Mouse (Mus musculus) brain, adult 2 months (tissue): ENCODE measurements around the gene Hoxc11.

Experiments used
- DNase-seq: peaks from one replicate; pipeline ENCODE4 v3.0.0; 2011; ENCODE audit warnings: low read depth, low spot score

Hoxc11 gene

DNA sequence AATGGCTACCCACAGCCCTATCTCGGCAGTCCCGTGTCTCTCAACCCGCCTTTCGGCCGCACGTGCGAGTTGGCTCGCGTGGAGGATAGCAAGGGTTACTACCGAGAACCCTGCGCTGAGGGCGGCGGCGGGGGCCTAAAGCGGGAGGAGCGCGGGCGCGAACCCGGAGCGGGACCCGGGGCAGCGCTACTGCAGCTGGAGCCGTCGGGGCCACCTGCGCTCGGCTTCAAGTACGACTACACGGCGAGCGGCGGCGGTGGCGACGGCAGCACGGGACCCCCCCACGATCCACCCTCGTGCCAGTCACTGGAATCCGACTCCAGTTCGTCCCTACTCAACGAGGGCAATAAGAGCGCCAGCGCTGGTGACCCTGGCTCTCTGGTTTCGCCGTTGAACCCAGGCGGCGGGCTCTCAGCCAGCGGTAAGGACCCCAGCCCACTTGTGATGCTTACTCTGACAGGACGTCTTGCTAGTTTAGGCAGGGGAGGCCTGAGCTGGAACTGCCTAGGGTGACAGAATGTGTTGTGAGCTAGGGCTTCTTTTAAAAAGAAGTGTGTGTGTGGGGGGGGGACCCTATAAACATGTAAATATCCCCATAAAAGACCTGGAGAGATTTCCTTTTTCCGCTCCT, 17.1 kb upstream of the Hoxc11 start:
- no peak for DNase-seq

- no peak for DNase-seq
Measured at GRCm38 (mm10) chr15:102939256-102940155, 14.7 kb upstream of the Hoxc11 start.

- no peak for DNase-seq
Measured at GRCm38 (mm10) chr15:102942739-102943467, 11.3 kb upstream of the Hoxc11 start.

DNA sequence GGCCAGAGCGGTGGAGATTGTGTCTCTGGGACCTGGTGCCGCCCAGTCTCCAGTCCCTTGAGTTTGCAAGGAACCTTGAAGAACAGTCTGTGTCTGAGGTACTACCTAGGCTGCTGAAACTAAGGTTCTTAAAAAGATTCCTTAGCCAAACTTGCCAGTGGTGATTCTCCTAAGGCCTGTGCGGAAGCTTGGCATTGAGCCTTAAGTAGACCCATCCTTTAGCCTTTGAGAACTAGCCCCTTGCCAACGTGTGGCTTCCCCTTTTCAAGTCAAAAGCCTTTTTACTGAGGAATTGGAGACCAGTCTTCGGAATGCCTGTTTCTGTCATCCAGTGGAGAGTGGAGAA, 10.8 kb upstream of the Hoxc11 start:
- DNase-seq: no peak

DNA sequence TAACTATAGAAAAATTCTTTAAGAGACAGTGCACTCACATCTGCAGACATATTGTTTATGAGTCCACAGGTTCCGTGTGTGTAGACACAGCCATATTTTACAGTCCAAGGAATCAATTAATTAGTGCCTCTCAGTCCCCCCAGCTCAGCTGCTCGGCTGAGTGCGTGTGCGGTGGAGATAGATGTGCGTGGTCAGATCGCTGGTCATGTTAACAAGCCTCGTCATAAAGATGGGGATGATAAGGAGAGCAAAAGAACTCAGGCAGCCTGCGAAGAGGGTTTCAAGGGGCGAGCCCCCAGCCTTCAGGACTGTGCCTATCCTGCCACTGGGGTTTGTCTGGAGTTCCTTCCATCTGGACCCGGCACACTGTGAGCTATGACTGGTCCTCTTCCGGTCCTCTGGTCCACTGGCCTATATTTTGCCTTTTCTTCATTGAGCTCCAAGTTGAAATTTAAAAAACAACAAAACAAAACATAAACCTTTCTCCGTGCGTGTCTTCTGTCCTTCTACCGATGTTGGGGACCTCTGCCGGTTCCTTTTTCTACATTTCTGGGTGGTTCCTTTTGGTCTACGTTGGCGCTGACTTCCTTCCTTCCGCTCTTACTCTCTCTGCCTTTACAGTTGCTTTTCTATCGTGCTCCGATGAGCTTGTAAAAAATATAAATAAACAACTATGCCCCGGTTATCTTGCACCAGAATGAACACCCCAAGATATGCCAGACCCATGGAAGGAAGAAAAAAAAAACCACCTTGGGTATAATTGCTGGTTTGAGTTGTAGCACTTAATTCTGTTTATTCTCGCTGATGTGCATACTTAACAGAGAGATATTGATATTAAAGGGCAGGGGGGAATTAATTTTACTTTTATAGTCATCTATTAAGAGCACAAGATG, 8.8 kb upstream of the Hoxc11 start:
- DNase-seq: no peak

- DNase-seq: no peak
Measured at GRCm38 (mm10) chr15:102947276-102947675, 7.0 kb upstream of the Hoxc11 start.

DNA sequence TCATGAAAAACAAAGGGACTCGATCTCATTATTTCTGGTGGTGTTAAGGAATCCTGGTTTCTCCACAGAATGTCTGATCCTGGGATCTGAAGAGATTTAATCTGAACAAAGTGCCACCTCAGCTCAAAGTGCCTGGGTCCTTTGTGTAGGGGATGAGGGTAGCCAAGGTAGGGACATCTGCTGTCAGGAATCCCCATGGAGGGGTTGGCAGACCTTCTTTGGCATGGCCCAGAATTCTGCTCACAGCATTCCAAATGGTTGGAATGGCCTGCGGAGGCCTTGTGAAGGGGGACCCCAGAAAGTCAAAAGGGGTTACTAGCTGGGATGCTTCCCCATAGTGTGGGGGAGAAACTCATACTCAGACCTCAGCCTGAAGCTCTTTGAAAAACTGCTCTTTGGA, 5.4 kb upstream of the Hoxc11 start:
- DNase-seq: no peak

GRCm38 (mm10) chr15:102949696-102950095, 4.5 kb upstream of the Hoxc11 start:
- no peak for DNase-seq

DNA sequence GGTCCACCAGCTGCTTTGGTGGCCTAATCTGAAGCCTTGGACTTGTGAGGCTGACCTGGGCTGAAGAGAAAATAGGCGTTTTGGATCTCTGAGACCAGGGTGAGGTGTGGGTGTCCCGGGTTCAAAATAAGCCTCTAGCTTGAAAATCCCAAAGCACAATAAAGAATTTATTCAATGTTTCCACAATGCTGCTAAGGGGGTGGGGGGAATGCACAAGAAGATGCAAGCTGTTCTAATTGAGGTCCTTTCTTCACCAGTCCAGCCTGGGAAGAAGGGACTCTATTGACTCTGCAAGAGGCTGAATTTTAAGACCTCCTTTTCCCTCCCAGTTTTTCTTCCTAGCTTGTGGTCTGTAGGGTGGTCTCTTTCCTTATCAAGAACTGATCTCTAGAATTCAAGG, 3.4 kb upstream of the Hoxc11 start:
- DNase-seq: no peak

DNA sequence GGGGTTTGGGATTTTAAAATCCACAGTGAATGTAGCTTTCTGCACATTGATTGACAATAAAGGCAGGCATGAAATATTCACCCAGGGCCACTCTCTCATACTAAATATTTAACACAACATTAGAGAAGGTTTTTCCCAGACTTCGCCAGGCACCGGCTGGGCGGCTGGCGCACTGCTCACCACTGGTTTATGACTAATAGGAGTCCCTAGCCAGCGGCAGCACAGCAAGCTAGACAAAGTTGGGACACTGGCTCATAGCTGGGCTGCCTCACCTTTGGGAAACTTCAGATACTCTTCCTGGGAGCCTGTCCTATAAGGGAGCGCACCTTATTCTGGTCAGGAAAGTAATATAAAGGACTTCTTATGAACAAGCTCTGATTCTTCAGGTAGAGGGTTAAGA, 666 bp upstream of the Hoxc11 start:
- no peak for DNase-seq

DNA sequence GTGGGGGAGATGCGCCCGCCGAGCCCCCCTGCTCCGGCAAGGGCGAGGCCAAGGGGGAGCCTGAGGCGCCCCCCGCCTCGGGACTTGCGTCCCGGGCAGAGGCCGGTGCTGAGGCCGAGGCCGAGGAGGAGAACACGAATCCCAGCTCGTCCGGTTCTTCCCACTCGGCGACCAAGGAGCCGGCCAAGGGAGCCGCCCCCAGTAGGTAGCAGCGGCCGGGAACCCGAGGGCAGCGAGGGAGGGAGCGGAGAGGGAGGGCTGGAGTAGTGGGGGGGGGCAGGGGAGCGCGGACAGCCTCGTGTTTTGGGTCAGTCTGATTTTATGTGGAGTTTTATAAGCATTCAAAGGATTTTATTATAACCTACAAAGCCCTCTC, 768 bp downstream of the Hoxc11 start:
- DNase-seq: no peak

DNA sequence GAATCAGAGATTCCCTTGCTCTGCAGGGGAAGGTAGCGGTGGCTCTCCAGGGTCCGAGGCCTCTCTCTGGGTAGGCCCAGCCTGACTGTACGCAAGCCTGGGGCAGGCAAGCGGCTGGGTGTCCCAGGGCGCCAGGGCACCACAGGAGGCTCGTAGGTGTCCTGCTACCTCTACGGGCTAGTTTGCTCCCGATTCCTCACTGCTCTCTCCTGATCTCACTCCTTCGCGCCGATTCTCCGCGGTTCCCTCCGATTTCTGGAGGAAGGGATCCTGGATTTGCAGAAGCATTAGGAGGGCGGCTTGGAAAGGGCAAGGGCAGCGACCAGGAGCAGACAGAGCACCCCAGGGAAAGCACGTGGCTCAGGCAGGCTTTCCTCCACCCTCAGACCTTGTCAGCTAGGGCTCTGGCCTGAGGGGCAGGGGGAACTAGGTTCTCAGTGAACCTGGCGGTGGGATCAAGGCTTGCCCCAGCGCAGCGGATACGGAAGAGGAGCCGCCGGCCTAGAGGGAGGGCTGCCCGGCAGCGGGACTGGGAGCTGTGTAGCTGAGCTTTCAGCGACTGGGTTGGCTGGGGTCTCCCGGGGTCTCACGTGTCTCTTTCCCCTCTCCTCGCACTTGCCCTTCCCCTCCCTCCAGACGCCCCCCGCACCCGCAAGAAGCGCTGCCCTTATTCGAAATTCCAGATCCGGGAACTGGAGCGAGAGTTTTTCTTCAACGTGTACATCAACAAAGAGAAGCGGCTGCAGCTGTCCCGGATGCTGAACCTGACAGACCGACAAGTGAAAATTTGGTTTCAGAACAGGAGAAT, 1.8 kb downstream of the Hoxc11 start:
- DNase-seq: no peak

GRCm38 (mm10) chr15:102956906-102957305, 2.7 kb downstream of the Hoxc11 start:
- no peak for DNase-seq

- DNase-seq: no peak
Measured at GRCm38 (mm10) chr15:102959663-102960191, 5.5 kb downstream of the Hoxc11 start.

DNA sequence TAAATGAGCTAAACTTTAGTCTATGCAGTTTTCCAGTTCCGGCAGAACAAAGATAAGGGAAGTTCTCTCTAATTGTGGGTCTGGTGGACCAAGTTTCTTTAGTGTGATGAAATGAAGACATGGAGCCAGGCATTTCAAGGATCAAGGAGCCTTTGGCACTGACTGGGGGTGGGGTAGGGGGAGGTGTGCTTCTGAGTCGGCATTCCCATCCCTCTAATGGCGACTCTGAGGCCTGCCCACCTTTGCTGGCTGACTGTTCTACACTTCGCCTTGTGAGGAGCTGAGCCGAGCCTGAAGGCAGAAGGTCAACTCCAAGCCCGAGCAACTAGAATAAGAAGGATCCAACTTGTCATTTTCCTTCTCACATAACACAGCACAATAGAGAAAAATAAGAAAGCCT, 7.5 kb downstream of the Hoxc11 start:
- DNase-seq: no peak

- no peak for DNase-seq
Measured at GRCm38 (mm10) chr15:102962492-102962891, 8.3 kb downstream of the Hoxc11 start.

GRCm38 (mm10) chr15:102963259-102963658, 9.0 kb downstream of the Hoxc11 start:
- no peak for DNase-seq

DNA sequence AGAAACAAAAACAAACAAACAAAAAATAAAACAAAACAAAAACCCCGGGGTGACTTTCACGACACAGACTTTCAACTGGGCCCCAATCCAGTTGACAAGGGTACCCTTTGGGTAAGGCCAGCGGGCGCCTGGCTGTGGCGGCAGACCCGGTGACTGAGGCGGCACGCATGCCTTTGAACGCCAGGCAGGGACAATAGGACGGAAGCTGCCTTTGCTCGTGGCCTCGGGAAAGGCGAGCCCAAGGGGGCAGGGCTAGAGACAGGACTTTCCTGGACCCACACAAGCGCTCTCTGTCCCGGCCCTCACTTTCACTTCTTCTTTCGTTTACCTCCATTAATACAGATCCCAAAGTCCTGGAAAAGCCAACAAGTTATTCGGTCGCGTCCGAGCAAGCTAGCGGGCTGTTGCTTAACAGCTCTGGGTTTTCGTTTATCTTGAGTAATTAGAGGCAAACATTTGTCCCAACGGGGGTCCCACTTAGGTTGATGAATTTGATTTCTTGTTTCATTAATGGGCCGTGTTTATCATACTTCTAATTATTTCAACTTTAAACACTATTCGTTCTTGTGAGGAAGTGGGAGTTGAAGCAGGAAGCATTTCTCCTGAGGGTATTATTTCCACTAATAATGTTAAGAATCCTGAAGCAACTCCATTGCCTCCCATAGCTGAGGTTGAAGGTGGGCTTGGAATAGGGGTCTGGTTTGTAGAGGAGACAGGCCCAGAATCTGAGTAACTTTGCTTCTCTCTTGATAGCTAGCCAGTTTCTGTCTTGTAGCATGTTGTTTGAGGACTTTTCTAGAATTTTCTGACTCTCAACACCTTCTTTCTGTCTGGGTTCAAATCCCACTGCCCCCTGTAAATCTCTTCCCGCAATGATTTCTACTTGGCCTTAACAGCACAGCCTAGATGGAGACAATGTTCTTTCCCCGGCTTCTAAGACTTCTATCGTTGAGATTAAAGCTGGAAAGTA, 9.7 kb downstream of the Hoxc11 start:
- DNase-seq: no peak
